Mouse (Mus musculus): Measurements from ENCODE around the gene Cped1. TPM values are rescaled to one million over a fixed set of nuclear protein-coding genes. Genes with fewer than 3 reads are reported as not detected.

Gene Cped1
- total RNA-seq, 2 experiments from 2014 or later: 22.8 to 24.3 TPM

DNA sequence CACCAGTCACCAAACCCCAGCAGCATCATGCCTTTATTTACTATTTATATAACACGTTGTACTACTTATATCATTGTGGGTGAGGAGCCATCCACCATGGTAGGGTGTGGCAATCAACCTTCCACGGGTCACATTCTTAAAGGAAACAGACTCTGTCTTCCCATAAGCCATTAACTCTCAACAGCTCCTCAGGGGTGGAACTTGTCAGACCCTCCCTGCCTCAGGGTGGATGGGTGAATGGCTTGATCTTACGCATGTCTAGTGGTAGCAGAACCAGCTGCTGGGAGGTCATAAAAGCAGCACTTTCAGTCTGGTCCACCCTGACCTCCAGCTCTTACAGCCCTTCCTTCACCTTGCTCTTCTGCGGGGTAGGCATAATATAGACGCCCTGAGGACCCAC is 100.3 kb downstream of the Cped1 start:
- no peak for DNase-seq

DNA sequence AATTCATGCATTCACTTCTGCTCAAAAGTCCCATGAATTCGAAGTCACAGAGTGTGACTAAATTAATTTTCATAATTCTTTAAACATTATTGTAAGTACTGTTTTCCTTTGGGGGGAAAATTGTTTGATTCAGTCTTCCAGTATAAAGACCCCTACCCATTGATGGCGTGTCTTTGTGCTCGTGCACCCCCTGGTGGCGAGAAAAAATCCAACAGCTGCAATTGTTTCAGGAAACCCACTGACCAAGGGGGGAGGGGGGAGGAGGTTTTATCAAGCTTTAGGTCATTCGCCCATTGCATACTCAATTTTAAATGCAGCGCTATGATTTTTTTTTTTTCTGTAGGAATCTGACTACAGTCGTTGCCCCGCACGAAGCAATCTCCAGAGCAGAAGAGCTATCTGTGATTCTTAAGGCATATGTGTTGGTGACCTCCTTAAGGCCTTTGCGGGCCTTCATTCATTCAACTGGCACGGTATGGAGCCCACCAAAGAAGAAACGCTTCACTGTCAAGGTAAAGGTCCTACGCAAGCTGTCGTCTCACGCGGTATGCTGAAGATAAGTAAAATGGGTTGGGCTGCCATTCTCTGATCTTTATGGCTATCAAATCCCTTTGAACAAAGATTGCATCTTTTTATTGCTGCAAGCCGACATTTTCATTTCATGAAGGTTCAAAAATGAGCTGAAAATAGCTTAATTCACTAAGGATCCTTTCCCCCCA is 102.8 kb downstream of the Cped1 start:
- peak; percentile 39 to 87 for DNase-seq

DNA sequence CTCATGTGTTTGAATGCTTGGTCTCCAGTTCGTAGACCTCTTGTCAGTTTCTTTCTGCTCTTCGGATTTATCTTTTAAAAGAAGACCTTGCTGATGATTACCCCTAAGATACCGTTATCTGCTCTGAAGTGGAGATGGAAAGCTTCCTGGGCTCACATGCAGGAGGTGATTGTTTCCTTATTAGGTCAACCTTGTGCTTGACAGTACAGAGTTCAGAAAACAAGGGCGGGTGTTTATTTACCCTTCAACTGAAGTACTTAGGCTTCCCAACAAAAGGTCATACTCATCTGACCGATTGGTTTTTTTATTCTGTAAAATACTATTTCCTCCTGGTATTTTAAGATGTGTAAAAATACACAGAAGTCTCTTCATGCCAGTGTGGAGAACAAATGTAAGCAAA is 106.1 kb downstream of the Cped1 start:
- DNase-seq: no peak

DNA sequence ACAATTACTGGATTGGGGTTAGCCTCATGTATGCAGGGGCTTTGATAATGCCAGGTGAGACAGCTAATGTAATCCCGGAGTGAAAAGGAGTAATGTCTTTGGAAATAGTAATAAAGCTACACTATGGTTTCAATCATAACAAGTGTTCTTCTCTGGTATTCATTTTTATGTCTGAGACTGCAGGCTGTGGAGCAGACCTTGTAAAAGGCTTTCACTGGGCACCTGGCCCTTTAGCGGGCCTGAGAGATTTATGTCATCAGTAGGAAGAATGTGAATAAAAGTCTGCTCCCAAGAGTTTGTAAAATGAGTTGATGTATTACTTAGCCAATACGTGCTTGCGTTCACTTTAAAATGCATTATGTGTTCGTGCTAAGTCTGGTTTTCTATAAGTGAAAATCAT is 108.1 kb downstream of the Cped1 start:
- DNase-seq: no peak

DNA sequence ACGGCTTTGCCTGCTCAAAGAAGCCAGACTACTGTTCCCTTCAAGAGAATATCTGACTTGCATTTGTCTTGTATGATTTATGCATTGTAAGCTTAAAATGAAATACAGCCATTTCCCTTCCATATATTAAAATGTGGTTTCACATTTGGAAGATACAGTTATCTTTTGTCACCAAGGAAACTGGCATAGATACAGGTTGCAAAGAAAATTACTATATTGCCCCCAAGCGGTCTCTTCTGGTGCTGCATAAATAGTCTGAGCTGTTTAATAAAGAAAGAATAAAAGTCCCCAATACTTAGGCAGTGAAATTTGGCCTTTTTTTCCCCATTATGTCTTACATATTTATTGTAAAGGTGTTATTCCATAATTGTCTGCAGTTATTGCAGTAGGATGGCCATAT is 112.0 kb downstream of the Cped1 start:
- peak; percentile 18 to 69 for DNase-seq

DNA sequence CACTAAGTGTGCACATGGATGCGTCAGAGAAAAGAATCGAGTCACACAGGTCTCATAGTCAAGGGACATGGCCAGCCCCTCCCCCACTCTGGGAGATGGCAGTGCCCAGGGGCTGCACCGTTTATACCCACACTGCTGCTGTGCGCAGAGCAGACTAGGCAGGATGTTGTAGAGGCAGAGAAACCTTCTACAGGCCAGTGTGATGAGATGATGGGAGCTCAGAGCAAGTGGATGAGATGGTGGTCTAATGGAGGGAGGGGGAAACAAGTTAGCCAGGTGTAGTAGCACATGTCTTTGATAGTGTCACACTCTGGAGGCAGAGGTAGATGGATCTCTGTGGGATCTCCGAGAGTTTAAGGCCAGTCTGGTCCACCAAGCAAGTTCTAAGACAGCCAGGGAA is 114.1 kb downstream of the Cped1 start:
- no peak for DNase-seq

DNA sequence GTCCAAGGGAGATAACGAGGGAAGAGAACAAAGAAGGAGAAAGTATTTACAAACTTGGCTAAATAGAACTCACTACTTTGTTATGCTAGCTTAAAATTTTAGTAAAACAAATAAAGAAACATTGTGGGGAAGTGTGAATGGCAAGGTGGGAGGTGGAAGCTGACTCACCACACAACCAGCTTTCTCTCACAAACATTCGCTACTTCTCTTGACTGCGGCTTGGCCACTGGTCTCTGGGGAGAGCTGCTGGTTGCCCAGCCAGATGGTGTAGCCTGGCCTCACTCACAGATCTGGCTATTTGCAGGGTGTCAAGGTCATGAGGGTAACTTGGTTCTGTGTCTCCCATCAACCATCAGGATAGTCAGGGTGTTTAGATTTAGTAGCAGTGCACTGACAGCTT is 116.2 kb downstream of the Cped1 start:
- DNase-seq: no peak

DNA sequence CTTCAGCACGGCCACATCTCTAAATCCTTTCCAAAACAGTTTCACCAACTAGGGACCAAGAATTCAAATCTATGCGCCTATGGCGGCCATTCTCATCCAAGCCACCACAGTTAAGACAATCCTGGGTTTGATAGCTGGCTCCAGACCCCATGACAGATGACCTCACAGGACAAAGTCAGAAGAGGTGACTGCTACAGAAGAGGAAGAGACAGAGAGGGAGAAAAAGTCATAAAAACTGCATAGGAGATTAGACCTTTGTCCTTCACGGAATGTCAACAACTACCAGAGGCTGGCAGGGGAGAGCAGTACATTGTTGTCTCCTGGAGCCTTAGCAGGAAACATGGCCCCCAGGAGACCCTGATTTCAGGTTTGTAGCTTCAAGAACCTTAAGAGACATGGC is 117.0 kb downstream of the Cped1 start:
- DNase-seq: no peak

DNA sequence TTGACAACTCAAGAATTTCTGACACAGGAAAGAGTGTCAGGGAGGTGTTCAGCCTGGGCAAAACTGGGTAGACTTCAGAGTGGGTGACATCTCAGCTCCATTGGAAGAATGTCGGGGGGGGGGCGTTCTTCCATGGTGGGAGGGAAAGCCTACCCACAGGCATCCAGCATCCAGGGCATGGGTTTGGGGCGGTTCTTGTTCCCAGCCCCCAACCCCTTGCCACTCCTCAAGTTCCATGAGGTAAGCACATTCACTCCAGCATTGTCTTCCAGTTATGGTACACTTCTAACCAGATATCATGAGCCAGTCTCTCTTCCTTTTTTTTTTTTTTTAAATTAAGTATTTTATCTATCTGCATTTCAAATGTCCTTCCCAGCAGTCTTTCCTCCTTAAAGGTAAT is 118.0 kb downstream of the Cped1 start:
- no peak for DNase-seq

DNA sequence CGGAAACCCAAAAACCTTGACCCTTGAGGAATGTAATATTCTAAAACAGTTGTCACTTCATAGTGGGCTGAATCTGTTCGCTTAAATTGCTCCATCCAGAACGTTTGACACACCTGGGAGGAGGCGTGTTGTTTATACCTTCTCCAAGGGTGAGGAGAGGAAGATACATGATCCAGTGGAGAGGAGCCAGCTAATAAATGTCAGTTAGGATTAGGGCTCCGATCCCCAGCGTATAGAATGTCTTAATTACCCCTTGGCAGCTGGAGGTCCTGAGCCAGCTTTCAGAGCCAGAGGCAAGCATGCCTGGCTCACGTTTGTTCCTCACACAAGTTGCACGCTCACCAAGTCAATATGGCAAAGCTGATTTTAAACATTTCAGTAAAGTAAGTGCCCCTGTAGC is 118.5 kb downstream of the Cped1 start:
- DNase-seq: no peak

DNA sequence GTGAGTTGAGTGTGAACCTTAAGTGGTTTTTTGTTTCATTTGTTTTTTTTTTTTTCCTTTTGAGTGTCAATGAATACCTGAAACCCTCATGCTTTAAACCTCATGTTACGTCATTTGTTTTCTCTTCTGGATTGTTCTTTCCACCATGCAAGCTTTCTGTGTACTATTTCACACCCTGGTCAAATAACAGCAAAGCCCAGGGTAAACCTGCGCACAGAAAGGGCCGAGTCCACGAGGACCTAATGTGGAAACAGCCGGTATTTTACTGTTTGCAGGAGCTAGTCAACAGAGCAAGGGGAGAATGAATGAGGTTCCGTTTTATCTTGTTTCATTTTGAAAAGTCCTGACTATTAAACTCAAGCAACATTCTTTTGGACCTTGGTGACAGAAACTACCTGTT is 128.4 kb downstream of the Cped1 start:
- DNase-seq: no peak

DNA sequence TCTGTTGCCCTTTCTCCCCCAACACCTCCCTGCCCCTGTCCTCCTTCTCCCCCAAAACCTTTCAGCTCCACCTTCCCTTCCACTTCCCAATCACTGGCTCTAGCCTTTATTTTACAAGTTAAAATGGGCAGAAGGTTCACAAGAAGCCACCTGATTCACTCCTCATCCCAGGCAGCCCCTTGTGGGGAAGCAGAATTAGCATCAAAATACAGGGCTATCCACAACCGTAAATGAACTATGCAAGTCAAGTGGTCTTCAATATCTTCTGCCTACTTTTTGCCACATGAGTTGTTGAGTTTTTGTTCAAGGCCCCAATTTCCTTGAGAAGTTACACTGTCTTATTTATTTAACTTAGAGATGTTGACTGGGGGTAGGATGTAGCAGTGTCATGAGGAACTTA is 131.0 kb downstream of the Cped1 start:
- no peak for DNase-seq

DNA sequence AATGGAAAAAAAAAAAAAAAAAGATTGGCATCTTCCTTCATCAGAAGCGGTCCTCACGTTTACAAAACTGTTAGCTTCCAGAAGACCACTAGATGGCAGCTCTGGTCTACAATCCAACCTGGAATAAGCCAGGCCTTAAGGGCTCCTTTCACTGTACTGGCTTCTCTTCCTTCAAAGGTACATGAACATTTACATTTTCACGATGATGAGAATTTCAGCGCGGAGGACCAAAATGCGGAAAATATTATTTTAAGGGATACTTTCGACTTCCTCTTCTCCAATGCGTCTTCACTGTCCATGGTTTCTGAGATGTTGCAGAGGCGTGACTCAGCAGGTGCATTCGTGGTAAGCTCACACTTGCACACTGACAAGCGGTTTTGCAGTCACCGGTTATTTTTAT is 136.4 kb downstream of the Cped1 start:
- peak; percentile 57 to 67 for DNase-seq

DNA sequence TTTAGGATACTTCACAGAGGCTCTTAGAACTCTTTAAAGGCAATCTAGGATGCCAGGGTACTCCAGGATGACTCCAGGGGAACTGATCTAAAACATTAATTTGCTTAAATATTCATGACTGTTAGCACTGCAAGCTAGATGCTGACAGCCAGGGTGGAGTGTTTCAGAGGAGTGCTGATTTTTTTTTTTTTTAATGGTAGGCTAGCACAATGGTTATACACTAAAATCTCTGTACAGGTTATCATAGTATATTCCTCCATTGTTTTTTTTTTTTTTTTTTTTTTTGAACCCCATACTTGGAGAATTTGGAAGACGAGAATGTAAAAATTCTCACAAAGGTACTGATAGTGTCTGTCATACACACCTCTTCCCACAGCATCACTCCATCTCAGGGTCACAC is 137.0 kb downstream of the Cped1 start:
- no peak for DNase-seq

DNA sequence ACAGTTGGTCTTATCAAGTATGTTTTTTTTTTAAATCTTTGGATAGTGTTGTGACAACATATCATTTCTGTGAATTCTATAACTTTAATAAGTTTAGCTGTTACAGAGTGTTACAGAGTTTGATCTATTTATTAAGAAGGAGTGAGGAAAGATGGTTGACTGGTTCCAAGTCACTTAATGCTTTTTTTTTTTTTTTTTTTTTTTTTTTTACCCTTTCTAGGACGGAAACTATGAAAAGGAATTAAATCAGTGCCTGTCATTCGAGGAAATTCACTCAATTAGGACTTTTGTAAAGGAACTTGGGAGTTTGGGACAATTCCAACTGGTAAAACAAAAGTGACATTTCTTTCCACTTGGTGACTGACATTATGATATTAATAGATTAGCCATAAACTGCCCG is 137.6 kb downstream of the Cped1 start:
- no peak for DNase-seq

DNA sequence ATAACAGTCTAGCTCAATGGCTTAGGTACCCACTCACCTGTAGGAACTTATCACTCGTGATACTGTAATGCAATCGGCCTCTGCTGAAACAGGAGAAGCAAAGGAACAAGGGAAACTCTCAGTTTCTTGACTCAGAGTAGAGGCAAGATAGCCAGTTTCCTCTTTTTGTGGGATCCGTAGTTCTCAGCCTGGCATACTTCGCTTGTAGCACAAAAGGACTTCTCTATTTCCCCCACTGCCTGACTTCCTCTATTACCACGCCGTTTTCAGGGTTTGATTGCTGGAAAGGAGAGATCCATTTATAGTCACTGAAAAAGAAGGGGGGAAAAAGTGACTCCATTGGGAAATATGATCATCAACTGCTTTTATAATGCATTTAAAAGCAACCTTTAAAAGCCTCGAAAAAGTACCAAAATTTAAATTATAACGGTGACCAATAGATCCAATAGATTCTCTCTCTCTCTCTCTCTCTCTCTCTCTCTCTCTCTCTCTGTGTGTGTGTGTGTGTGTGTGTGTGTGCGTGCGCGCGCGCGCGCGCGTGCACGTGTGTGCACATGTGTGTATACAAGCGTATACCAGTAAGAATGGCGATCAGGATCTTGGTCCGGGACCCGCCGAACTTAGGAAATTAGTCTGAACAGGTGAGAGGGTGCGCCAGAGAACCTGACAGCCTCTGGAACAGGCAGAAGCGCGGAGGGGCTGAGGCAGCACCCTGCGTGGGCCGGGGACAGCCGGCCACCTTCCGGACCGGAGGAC is 139.0 kb downstream of the Cped1 start:
- peak in 1 of 2 experiments; percentile 21 for DNase-seq

DNA sequence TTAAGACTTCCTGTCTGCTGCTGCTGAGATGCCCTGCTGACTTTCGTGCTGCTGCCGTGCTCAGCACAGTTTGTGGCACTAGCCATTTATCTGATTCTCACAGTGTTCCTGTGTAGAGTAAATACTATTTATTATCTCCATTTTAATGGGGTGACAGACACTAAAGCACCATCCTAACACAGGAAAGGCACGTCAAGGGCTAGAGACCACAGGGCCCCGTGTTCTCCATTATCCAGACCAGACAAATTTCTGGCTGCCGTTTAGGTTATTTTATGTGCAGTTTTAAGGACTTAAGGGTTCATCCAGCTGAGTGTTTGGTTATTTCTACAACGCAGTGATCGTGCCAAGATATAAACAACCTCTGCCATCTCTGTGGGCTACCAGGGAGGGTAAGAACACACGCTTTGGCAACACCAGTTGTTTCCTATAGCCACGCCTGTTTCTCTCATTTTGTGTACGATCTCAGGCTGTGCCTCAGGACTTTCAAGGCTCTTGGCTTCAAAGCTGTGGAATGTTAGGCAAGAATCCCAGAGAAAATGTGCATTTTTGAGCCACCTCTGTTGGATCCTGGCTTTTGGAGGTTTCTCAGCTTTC is 149.4 kb downstream of the Cped1 start:
- DNase-seq: no peak

DNA sequence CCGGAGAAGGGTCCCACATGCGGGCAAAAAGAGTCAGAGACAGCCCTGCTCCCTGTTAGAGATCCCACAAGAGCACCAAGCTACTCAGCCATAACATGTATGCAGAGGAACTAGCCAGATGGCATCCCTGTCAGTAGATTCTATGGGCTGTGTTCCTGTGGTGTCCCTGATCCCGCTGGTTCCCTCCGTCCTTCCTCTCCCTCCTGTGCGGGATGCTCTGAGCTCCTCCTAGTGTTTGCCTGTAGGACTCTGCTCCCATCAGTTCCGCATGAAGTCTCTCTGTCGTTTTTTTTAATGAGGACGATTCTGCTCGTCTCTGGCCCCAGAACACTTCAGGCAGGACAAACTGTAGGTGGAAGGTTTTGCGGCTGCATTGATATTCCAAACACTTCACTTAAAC is 151.1 kb downstream of the Cped1 start:
- no peak for DNase-seq

DNA sequence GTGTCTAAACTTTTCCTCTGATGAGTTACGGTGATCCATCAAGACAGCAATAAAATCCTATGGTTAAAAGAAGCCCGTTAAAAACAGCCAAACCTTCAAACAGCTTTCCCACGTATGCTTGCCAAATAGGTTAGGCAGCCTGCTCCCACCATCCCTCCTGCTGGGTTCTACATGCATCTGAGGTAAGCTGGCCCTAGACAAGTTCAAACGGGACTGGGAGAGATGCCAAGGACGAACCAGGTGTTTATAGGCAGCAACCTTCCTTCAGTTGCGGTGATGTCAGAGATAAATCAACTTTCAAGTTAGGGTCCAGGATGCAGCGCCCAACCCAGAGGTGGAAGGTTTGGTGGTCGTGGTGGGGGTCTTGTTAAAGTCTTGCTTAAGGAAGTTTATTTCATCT is 155.1 kb downstream of the Cped1 start:
- no peak for DNase-seq

DNA sequence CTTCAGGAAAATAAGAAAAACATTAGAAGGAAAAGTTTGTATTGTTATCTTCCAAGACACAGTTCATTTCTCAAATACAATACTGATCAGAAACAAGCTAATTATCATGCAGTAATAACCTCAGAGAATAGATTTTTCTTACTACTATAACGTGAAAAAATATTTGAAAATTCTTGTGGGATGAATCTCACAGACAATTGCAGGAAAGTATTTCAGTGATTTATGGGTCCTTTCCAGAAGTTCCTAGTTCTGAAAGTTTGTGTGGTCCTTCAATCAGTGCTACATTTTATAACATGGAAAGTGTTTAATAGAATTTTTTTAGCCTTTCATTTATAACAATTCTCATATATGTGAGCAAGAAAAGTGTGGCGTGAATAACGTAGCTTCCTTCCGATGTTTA is 161.5 kb downstream of the Cped1 start:
- no peak for DNase-seq

DNA sequence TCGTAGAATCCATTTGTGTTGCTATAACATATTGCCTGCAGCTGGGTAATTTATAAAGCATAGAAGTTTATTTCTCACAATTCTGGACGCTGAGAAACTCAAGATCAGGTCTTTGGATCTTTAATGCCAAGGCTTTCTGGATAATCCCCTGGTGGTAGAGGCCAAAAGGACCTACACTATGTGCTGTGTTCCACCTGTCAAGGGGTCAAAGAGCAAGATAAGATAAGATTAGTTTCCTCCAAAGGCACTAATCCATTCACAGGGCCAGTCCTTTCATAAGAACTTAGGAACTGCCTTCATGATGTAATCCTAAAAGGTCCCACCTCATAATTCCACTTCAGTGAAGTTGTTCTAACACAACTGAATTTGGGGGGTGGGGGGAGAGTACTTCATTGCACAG is 162.8 kb downstream of the Cped1 start:
- no peak for DNase-seq

DNA sequence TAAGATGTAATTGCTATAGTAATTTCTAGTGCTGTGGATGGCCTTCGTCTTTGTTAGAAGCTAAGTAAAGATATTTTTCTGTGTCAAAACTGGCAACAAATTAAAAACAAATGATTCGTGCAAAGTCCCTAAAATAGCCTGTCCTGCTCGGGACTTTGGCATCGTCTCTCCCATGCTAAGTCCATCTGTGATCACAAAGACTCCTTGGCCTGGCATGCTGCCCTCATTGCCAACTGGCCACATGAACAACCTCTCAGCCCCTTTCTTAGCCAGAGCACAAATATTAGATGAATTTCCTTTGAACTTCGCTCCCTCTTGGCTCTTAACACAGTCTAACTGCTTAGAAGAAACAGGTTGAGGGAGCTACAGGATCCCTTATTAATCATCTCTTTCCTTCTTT is 171.7 kb downstream of the Cped1 start:
- DNase-seq: peak; percentile 43 to 52

DNA sequence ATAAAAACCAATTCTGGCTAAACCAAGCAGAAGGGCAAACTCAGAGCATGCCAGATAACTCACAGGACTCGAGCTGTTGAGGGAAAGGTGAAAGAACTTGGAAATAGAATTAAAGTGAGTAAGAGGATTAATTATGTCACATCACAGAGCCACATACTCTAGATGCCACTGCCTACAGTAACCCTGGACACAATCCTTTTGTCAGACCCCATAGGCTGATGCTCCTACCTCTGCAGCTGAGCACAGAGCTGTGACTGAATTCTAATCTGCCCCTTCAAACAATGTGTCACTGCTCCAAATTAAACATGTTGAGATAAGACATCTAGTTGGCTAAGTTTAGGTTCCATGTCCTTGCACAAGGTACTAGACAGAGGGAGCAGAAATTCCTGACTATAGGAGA is 176.2 kb downstream of the Cped1 start:
- peak in 1 of 2 experiments; percentile 6 for DNase-seq

DNA sequence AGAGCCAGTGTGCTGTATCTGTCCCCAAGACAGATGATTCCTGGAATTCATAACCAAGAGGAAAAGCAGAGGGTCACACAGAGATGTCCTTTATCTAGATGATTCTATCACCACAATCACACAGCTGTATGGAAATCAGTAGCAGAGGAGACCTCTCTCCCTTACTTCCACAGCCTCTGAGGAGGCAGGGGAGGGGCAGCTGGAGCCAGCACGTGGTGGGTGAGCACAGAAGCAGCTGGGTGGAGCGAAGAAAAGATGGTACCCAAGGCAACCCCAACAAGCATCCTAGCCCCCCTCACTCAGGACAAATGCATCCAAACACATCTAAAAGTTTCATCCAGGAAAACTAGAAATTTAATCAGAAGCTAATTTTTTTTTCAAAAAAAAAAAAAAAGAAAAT is 182.7 kb downstream of the Cped1 start:
- DNase-seq: no peak

All from heart, adult 18-20 months (tissue).